Mouse (Mus musculus) hindbrain, embryonic 10.5 days (tissue): ENCODE data around the gene Camta1. TPM values are rescaled to one million over a fixed set of nuclear protein-coding genes. Genes with fewer than 3 reads are reported as not detected.
"Not testable (repeated sequence)": the region's sequence is repeated elsewhere in the genome, so short reads cannot be mapped to it uniquely, and the experiment has no call there.

Experiments used
- DNase-seq: peaks from one replicate; pipeline ENCODE4 v3.0.0-alpha.2; 2017; ENCODE audit warnings: low spot score
- H3K27ac ChIP-seq: fragments of 300-500 bp; sonication (generic); 2 replicates; pipeline ENCODE4 v1.5.1; 2016; ENCODE audit warnings: mild to moderate bottlenecking, moderate library complexity
- H3K27me3 ChIP-seq: fragments of 300-500 bp; sonication (generic); 2 replicates; pipeline ENCODE4 v1.6.1; 2016; ENCODE audit warnings: mild to moderate bottlenecking; ENCODE audit not compliant: poor library complexity, insufficient read depth, severe bottlenecking
- H3K36me3 ChIP-seq: fragments of 300-500 bp; sonication (generic); 2 replicates; pipeline ENCODE4 v1.6.1; 2016; ENCODE audit warnings: mild to moderate bottlenecking, moderate library complexity
- H3K4me1 ChIP-seq: fragments of 300-500 bp; sonication (generic); replicated peaks from 2 replicates; pipeline ENCODE4 v1.6.1; 2016; ENCODE audit warnings: mild to moderate bottlenecking
- H3K4me3 ChIP-seq: fragments of 300-500 bp; sonication (generic); 2 replicates; pipeline ENCODE4 v1.5.1; 2016; ENCODE audit warnings: mild to moderate bottlenecking, moderate library complexity
- H3K9me3 ChIP-seq: fragments of 300-500 bp; sonication (generic); 2 replicates; pipeline ENCODE4 v1.6.1; 2016; ENCODE audit warnings: mild to moderate bottlenecking, moderate library complexity
- WGBS: fragments of 180-500 bp; shearing (Covaris S2); methylation state at CpG from one replicate; pipeline ENCODE4 v1.1.7; 2016; 5-methylcytosine and 5-hydroxymethylcytosine counted together
- polyA plus RNA-seq: library from polyadenylated mRNA; unstranded; fragments of >200 nt; fragmentation: Nextera tagmentation; extraction: Ambion mirVana; gene quantifications from 2 replicates; pipeline ENCODE4 v1.2.1, GENCODE M21; 2016

Gene Camta1
- polyA plus RNA-seq, 1 experiment from 2014 or later = 140 TPM

DNA sequence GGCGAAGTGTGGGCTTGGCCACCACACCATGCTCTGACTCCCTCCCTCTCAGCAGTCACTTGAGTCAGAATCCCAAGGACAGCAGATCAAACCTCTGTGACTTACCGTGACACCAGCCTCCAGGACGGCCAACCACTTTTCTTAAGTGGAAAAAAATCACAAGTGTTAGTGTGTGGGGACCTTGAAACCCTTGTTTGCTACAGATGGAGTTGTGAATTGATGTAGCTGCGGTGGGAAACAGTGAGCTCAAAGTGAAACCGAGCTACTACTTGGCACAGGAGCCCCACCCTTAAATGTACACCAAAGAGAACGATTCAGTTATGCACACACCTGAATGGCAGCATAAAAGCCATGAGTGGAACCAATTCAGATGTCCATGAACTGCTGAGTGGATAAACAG, 936.7 kb downstream of the Camta1 start:
- Histone ChIP-seq H3K4me1 (0 out of 2 replicates have a peak, but pooled peaks cover 13% of the 10 kb centered on the region), H3K36me3 (no peaks in the 10 kb centered on the region), H3K4me3 (no peak overlapping the region), H3K27ac (no peak overlapping the region), H3K9me3 (no peaks in the 10 kb centered on the region), H3K27me3 (no peaks in the 10 kb centered on the region)
- DNase-seq = no peak
- WGBS = 87% methylated on average over 6 of the region's 6 CpGs

DNA sequence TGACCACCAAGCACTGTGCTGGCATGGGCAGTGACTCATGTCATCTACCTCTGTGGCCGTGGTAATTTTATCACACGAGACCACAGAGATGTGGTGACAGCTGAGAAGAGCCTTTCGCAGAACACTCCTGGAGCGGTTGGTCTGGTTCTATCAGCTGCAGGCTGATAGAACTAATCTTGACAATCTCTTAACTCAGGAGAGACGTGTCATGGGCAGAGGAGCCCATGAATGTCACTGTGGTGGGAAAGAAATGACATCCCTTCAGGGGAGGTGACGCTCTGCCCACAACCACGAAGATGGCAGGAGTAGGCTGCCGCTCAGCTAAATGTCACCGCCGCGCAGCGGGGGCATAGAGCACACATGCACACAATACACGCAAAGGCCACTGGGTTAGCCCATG, 937.4 kb downstream of the Camta1 start:
- 86% methylated on average over 13 of the region's 13 CpGs for WGBS
- Histone ChIP-seq H3K36me3 (no peaks in the 10 kb centered on the region), H3K4me3 (no peak overlapping the region), H3K27ac (no peak overlapping the region), H3K27me3 (no peaks in the 10 kb centered on the region), H3K4me1 (0 out of 2 replicates have a peak, but pooled peaks cover 13% of the 10 kb centered on the region), H3K9me3 (no peaks in the 10 kb centered on the region)
- DNase-seq = no peak

DNA sequence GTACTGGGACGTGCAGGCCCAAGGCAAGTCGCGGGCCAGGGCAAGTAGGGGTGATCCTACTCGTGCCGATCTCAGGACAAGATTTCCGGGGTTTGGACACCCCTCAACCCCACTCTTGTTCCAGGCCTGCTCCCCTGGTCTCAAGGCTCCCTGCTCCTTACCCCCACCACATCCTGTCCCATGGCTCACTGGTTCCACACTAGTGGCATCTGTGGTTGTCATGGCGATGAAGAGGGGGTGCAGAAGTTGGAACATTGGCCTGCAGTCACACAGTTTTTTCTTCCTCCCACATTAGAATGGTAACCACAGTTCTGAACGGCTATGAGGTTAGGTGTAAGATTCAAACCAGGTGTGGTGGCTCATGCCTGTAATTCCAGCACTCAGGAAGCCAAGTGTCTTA, 940.5 kb downstream of the Camta1 start:
- no peak for DNase-seq
- H3K4me1 ChIP-seq = 0 out of 2 replicates have a peak, but pooled peaks cover 12% of the 10 kb centered on the region
- no peaks in the 10 kb centered on the region for H3K9me3 ChIP-seq
- WGBS = 82% methylated on average over 8 of the region's 8 CpGs
- H3K36me3 ChIP-seq = no peaks in the 10 kb centered on the region
- H3K4me3 ChIP-seq = no peak overlapping the region
- H3K27me3 ChIP-seq = no peaks in the 10 kb centered on the region
- H3K27ac ChIP-seq = no peak overlapping the region

DNA sequence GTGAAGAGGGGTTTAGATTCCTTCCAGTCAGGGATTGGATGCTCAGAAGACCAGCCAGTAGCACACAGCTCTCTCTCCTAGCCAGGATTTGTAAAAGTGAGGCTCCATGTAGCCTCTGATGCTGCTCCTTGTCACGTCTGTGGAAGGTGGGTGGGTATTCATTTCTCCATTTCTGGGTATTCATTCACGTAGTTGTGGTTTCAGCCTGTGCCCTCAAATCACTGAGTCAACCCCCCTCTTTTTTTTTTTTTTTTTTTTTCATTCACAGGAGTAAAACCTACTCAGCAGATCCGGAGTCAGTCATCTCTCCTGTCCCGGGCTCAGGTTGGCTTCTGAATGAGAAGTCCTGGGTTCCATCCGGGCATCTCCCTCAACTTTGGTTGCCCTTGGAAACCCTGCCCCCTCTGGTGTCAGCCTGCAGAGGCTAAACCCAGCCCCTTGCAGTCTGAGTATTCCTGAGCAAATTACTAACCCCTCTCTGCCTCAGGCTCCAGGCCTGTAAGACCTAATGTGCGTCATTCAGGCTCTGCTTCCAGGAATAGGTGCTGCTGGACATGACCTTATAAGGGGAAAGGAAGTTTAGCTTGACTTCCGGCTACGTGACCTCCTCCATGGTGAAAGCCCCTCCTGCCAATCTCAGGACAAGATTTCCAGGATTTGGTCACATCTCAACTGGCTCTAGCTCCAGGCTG, 944.2 kb downstream of the Camta1 start:
- H3K4me3 ChIP-seq = no peak overlapping the region
- no peaks in the 10 kb centered on the region for H3K9me3 ChIP-seq
- no peak for DNase-seq
- H3K27me3 ChIP-seq = no peaks in the 10 kb centered on the region
- peaks cover 34% of the 10 kb centered on the region for H3K4me1 ChIP-seq
- 75% methylated on average over 8 of the region's 8 CpGs for WGBS
- H3K36me3 ChIP-seq = no peaks in the 10 kb centered on the region
- H3K27ac ChIP-seq = no peak overlapping the region

DNA sequence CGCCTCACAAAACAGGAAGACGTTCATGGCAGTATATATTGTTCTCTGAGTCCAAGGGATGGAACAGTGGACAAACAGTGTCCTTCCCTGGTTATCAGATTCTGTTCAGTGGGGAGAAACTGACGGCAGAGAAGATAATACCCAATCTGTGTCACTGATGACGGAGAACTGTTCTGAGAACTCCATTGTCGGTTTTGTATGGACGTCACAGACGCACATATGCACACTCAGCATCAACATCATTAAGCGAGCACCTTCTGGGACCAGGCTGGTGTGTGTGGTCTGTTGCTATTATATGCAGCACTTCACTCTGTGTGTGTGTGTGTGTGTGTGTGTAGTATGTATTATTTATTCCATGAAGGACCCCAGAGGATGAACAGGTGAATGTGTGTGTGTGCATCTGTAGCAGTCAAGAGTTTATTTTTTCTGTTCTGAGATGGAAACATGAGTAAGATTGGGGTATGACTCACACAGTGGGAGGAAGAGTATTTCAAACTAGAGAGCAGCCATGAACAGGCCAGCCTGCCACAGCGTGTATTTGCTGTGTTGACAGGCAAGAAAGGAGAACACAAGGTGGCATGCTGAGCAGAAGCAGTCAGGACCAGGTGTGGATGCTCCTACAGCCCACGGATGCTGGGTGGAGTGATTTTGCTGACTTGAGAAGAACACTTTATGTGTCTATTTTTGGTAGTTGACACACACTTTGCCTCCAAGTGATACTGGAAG, 946.3 kb downstream of the Camta1 start:
- Histone ChIP-seq H3K36me3 (no peaks in the 10 kb centered on the region), H3K4me3 (peak overlapping the region; percentile 75), H3K9me3 (no peaks in the 10 kb centered on the region), H3K27me3 (no peaks in the 10 kb centered on the region), H3K27ac (peak overlapping the region; percentile 94), H3K4me1 (peaks cover 25% of the 10 kb centered on the region)
- WGBS = 64% methylated on average over 10 of the region's 10 CpGs
- DNase-seq = no peak

DNA sequence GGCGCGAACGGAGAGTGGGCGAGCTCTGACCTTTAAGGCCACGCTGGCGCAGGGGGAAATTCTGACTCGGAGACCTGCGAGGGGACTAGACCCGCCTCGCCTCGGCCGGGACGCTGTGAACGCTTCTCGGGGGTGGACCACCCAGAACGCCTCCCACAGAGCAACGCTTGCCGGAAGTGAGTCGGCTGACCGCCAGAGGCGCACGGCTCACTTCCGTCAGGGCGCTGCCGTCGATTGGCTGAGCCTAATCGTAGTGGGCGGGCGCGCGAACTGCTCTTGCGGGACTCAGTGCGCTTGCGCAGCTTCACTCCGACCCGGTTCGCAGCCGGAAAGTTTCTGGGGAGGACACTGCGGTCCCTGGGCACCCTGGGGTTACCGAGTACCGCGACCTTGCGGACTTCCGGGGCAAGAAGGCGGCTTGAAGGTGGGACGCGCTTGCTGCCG, 947.4 kb downstream of the Camta1 start, which contains the start of the genes Park7 and Tnfrsf9:
Gene Park7 (minus strand): TSS at position 148 of the 444 bp plus-strand sequence.
Gene Tnfrsf9 (plus strand): TSS at position 273 of the 444 bp plus-strand sequence.
- Histone ChIP-seq H3K36me3 (no peaks in the 10 kb centered on the region), H3K4me3 (peak within 1 kb of the TSS; percentile 75), H3K4me1 (peaks cover 34% of the 10 kb centered on the region), H3K27ac (peak within 1 kb of the TSS; percentile 94), H3K27me3 (no peaks in the 10 kb centered on the region), H3K9me3 (no peaks in the 10 kb centered on the region)
- under 1% methylated on average over 48 of the region's 48 CpGs for WGBS
- peak; percentile 96 for DNase-seq

DNA sequence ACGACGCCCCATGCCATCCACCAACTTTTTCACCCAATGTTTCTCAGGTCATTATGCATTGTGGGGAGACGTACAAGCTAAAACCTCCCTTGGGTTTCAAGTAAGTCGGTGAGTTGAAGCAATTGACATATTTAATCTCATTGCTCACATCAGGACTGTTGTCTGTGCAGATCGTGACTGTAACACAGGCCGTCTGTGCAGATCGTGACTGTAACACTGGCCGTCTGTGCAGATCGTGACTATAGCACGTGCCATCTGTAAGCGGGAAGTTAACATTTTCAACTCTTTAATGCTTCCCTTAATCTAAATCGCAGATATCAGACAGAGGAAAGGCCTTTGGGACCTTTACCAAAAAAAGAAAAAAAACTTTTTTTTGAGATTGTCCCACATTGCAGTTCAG, 947.9 kb downstream of the Camta1 start:
- Histone ChIP-seq H3K9me3 (no peaks in the 10 kb centered on the region), H3K27me3 (no peaks in the 10 kb centered on the region), H3K27ac (peak overlapping the region; percentile 94), H3K4me1 (peaks cover 38% of the 10 kb centered on the region), H3K36me3 (no peaks in the 10 kb centered on the region), H3K4me3 (peak overlapping the region; percentile 75)
- DNase-seq = no peak
- WGBS = 25% methylated on average over 12 of the region's 12 CpGs

DNA sequence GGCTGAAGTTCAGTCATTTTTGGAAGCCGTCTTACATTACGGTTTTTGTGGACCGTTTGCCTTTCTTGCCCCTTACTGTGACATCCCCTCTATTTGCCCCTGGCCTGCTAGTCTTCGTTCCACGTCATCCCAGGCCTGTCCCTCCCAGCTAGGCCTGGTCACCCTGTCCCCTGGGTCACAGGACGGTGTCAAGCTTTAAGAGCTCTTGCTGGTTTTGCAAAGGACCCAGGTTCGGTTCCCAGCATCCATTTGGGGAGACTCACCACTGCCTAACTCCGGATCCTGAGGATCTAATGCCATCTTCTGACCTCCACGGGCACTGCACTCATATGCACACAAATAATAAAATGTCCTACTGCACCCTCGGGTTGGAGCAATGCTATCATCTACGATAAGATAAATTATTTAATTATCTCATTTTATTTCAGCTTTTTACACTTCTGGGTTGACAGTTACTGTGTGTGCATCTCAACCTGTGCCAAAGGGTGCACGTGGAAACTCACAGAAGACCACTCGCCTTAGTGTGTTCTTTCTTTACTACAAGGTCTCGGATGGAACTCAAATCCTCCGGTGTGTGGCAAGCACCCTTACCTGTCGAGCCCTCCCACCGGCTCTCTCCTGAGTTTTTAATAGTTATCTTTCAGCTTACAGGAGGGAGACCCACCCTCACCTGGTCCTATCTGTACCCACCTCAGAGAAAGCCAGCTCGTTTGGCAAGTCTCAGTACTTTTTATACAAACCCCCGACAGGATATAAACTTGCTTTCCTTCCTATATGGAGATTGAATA, 951.3 kb downstream of the Camta1 start:
- H3K36me3 ChIP-seq = peaks cover 25% of the 10 kb centered on the region
- no peak for DNase-seq
- peak overlapping the region; percentile 88 for H3K4me3 ChIP-seq
- no peaks in the 10 kb centered on the region for H3K27me3 ChIP-seq
- 85% methylated on average over 19 of the region's 19 CpGs for WGBS
- H3K9me3 ChIP-seq = no peaks in the 10 kb centered on the region
- H3K27ac ChIP-seq = peak overlapping the region; percentile 93
- peaks cover 40% of the 10 kb centered on the region for H3K4me1 ChIP-seq

DNA sequence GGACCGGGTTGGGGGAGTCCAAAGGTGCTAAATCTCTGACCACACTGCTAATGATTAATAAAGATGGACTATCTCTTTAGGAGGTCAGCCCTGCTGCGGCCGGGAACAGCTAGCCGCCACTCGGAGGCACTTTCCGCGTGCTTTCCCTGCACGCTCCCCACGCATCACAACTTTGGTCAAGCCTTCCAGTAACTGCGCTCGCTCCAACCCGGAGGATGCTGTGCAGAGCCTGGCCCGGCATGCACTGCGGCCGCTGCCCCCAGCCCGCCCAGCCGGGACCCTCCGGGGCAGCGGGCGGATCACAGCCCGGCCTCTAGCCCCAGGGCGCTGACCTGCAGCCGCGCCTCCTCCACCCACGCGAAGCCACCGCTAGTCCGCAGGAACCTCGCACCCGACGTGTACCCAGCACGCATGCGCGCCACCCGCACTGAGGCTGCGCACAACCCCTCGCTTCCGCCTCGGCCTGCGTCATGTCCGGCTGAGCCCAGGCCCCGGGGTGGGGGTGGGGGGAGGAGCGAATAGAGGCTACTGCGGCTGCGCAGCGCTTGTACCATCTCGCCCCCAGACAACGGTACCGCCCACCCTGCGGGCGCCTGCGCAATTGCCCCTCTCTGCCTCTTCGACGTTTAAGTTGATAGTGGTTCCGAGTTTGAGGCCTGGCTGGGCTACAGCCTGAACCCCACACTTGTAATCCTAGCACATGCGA, 952.1 kb downstream of the Camta1 start:
- WGBS = under 1% methylated on average over 56 of the region's 56 CpGs
- H3K4me1 ChIP-seq = peaks cover 34% of the 10 kb centered on the region

DNA sequence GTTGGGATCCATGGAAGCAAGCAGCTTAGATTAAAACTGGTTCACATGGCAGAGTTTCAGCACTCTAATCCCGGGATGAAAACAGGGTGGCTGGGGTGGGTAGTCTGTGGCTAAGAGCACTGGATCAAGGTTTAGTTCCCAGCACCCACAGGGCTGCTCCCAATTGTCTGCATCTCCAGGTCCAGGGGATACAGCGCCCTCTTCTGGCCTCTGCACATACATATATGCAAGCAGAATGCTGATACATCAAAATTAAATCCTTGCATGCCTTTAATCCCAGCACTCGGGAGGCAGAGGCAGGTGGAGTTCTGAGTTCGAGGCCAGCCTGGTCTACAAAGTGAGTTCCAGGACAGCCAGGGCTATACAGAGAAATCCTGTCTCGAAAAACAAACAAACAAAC, 953.2 kb downstream of the Camta1 start:
- Histone ChIP-seq H3K4me1 (peaks cover 31% of the 10 kb centered on the region), H3K4me3 (peak overlapping the region; percentile 88), H3K36me3 (peaks cover 39% of the 10 kb centered on the region)
- DNase-seq, H3K27me3 ChIP-seq, H3K9me3 ChIP-seq, H3K27ac ChIP-seq: not testable (repeated sequence)
- 83% methylated on average over 5 of the region's 5 CpGs for WGBS

More for the DNA sequence above, 952.1 kb downstream of the Camta1 start:
- DNase-seq = peak; percentile 100
- Histone ChIP-seq H3K27me3 (no peaks in the 10 kb centered on the region), H3K9me3 (no peaks in the 10 kb centered on the region), H3K27ac (peak overlapping the region; percentile 93), H3K36me3 (peaks cover 31% of the 10 kb centered on the region), H3K4me3 (peak overlapping the region; percentile 88)

DNA sequence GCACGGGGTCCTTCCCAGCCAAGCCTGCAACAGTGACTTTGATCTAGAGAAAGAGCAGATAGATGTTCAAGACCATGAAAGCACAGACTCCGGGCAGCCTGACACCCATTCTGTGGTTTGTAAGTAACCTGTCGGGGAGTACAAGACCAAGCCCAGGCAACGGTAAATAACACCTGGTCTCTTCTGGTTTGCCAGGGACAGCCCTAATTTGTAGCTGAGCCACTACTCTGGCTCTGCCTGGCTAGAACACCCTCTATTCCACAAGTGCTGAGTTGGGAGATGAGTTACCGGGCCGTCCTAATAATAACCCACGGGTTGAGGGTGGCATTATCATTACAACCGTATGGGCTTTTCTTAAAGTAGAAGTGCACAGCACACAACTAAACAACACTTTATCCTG, 954.6 kb downstream of the Camta1 start:
- no peaks in the 10 kb centered on the region for H3K27me3 ChIP-seq
- no peak for DNase-seq
- no peaks in the 10 kb centered on the region for H3K9me3 ChIP-seq
- H3K27ac ChIP-seq = no peak overlapping the region
- H3K4me1 ChIP-seq = peaks cover 22% of the 10 kb centered on the region
- no peak overlapping the region for H3K4me3 ChIP-seq
- 97% methylated on average over 8 of the region's 8 CpGs for WGBS
- peaks cover 53% of the 10 kb centered on the region for H3K36me3 ChIP-seq

DNA sequence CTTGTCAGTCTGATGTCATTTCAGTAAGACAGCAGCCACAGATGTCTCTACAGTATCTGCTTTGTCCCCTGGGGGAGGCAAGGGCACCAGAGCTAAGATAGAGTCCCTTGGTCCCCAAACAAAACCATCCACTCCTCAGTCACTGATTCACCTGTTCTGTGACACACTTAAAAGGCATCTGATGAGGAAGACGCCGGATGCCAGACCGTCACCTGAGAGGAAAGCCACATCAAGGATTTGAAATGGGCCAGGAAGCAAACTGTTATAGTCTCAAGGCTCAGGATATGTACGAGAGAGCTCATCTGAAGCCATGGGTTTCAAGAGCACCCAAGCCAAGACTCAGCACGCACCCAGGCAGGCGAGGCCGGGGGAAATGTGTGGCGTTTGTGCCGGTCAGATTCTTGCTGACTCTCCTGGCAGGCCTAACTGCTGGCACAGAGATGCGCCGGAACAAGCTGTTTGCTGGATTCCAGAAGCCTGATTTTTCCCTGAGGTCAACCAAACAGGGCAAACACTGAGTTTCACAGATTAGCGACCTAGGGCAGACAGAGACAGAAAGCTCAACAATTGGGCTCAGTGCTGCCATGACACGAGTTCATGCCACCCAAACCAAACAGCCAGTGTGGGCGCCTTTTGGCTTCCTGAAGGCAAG, 958.5 kb downstream of the Camta1 start:
- H3K4me3 ChIP-seq = no peak overlapping the region
- no peak overlapping the region for H3K27ac ChIP-seq
- H3K36me3 ChIP-seq = peaks cover 92% of the 10 kb centered on the region
- H3K4me1 ChIP-seq = peaks cover 5% of the 10 kb centered on the region; the same call in 1 of the 2 replicates
- no peaks in the 10 kb centered on the region for H3K9me3 ChIP-seq
- no peaks in the 10 kb centered on the region for H3K27me3 ChIP-seq
- WGBS = 96% methylated on average over 14 of the region's 14 CpGs
- DNase-seq = no peak
